Comparison of ENCODE assay signal across 11 mouse cellular contexts in the genomic region with DNA sequence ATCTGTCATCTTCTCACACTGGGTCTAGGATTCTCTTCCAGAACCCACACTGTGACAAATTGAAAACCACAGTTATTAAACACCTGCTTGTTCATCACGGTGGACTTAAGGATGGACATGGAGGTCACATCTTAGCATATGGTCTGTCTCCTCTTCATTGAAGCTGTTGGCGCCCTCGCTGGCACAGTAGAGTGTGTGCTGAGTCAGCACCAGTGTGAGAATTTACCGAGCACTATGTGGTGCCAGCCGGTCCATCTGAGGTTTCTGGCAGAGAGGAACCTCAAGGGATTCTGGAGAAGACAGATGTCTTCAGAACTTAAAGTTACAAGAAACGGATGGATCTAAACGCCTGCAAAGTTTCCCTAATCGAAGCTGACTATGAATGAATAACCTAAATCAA.
"Had no signal": no experiment of that assay in that cellular context is flagged by ENCODE, and none has a peak within 500 bp of the region (broad histone marks: within the 10 kb centered on the region; RNA-seq: fewer than 3 reads in every experiment).

No protein-coding gene starts in this region.

- DNase-seq: kidney, adult 11 months; kidney, adult 8-10 months; kidney, postnatal 10 days; kidney, postnatal 4 days; liver, embryonic 13.5 days; lung, adult 2 months; lung, postnatal 14 days; lung, postnatal 4 days; midbrain, embryonic 14.5 days; thymus, adult 18-20 months; thymus, postnatal 36 days had no signal
